Mouse (Mus musculus) midbrain, postnatal 0 days (tissue): Measurements from ENCODE around the gene Hoxd11. TPM values are rescaled to one million over a fixed set of nuclear protein-coding genes. Genes with fewer than 3 reads are reported as not detected.
A peak's percentile ranks its signal among the peaks of the same experiment; 100 is the strongest.

Experiments used
- ATAC-seq: fragments of 200-750 bp; cut with Nextera tagmentation; 2 replicates; pipeline ENCODE4 v1.8.0; 2017; ENCODE audit warnings: moderate number of reproducible peaks, mild to moderate bottlenecking, moderate TSS enrichment, moderate library complexity; ENCODE audit not compliant: low FRiP score
- DNase-seq: peaks from one replicate; pipeline ENCODE4 v3.0.0-alpha.2; 2015; ENCODE audit warnings: low spot score
- H3K27ac ChIP-seq: fragments of 300-500 bp; sonication (generic); 2 replicates; pipeline ENCODE4 v1.5.1; 2014; ENCODE audit warnings: low read depth, mild to moderate bottlenecking, low read length, mixed read lengths
- H3K27me3 ChIP-seq: fragments of 300-500 bp; sonication (generic); 2 replicates; pipeline ENCODE4 v1.6.1; 2014; ENCODE audit warnings: low read length, control low read depth, mixed read lengths; ENCODE audit not compliant: insufficient read depth
- H3K36me3 ChIP-seq: fragments of 300-500 bp; sonication (generic); 2 replicates; pipeline ENCODE4 v1.6.1; 2014; ENCODE audit warnings: low read length, control low read depth, mixed read lengths; ENCODE audit not compliant: insufficient read depth
- H3K4me1 ChIP-seq: fragments of 300-500 bp; sonication (generic); 2 replicates; pipeline ENCODE4 v1.6.1; 2014; ENCODE audit warnings: mild to moderate bottlenecking, control low read depth, antibody characterized with exemption, low read length, mixed read lengths; ENCODE audit not compliant: insufficient read depth
- H3K4me2 ChIP-seq: fragments of 300-500 bp; sonication (generic); 2 replicates; pipeline ENCODE4 v1.6.1; 2014; ENCODE audit warnings: low read depth, mild to moderate bottlenecking, low read length, mixed read lengths; ENCODE audit not compliant: poor library complexity, severe bottlenecking
- H3K4me3 ChIP-seq: fragments of 300-500 bp; sonication (generic); 2 replicates; pipeline ENCODE4 v1.5.1; 2014; ENCODE audit warnings: low read depth, mild to moderate bottlenecking, low read length, moderate library complexity
- H3K9ac ChIP-seq: fragments of 300-500 bp; sonication (generic); replicated peaks from 2 replicates; pipeline ENCODE4 v1.6.1; 2014; ENCODE audit warnings: mild to moderate bottlenecking, low read length, moderate library complexity, mixed read lengths; ENCODE audit not compliant: poor library complexity, severe bottlenecking
- H3K9me3 ChIP-seq: fragments of 300-500 bp; sonication (generic); 2 replicates; pipeline ENCODE4 v1.6.1; 2016; ENCODE audit warnings: low read length, control low read depth
- CTCF ChIP-seq: IDR thresholded peaks from 2 replicates; pipeline ENCODE4 v1.5.1; 2016; ENCODE audit warnings: antibody characterized with exemption, mild to moderate bottlenecking
- WGBS: fragments of 180-500 bp; shearing (Covaris S2); extraction: QIAGEN DNeasy Blood & Tissue Kit; methylation state at CpG from one replicate; pipeline ENCODE4 v1.1.7; 2014; 5-methylcytosine and 5-hydroxymethylcytosine counted together
- polyA plus RNA-seq: library from polyadenylated mRNA; unstranded; fragments of >200 nt; fragmentation: Nextera tagmentation; extraction: Ambion mirVana; gene quantifications from 2 replicates; pipeline ENCODE4 v1.2.1, GENCODE M21; 2015
- total RNA-seq: library from RNA; depleted of rRNA; stranded (reverse); fragments of >200 nt; gene quantifications from 2 replicates; pipeline ENCODE4 v1.2.3, GENCODE M21; 2014

Gene Hoxd11
- total and polyA plus RNA-seq, 2 experiments from 2014 or later, result not detected

DNA sequence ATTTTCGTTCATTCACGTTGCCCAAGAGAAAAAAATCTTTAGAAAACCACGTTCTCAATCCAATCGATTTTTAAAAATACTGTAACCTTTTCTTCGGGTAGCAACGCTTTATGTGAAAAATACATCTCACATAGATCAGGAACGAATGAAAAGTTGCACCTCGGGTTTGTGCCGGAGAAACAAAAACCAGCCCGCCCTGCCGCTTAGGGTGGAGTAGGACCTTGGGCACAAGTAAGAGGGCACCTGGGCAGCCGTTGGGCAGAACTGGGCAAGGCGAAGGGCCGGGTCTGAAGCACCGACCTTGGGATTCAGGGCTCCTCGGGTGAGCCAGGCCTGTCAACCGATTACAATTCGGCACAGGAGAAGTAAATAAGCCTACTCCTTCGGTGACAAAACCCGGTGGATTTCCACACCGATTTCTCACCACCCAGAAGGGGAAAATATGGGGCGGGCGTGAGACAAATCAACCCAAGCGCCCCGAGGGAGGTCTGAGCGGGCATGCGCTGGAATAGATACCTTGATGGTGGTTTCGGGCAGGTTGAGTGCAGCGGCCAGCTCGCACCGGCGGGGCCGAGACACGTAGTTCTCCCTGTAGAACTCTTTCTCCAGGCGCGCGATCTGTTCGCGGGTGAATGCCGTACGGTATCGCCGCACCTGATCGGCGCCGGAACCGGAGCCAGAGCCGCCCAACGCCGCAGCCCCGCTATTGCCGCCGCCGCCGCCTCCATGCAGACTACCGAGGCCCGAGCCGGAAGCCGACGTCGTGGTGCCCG is 21.9 kb upstream of the Hoxd11 start:
- Histone ChIP-seq H3K36me3 (no peaks in the 10 kb centered on the region), H3K4me1 (no peaks in the 10 kb centered on the region), H3K9me3 (no peaks in the 10 kb centered on the region), H3K4me3 (0 out of 2 replicates have a peak overlapping the region, but pooled peaks have one; percentile 17), H3K27ac (no peak overlapping the region), H3K9ac (no peak overlapping the region), H3K27me3 (peaks cover 61% of the 10 kb centered on the region), H3K4me2 (no peak overlapping the region)
- DNase-seq (no peak), ATAC-seq (no peak)
- WGBS, result 3% methylated on average over 62 of the region's 62 CpGs
- TF ChIP-seq CTCF, result no peak

DNA sequence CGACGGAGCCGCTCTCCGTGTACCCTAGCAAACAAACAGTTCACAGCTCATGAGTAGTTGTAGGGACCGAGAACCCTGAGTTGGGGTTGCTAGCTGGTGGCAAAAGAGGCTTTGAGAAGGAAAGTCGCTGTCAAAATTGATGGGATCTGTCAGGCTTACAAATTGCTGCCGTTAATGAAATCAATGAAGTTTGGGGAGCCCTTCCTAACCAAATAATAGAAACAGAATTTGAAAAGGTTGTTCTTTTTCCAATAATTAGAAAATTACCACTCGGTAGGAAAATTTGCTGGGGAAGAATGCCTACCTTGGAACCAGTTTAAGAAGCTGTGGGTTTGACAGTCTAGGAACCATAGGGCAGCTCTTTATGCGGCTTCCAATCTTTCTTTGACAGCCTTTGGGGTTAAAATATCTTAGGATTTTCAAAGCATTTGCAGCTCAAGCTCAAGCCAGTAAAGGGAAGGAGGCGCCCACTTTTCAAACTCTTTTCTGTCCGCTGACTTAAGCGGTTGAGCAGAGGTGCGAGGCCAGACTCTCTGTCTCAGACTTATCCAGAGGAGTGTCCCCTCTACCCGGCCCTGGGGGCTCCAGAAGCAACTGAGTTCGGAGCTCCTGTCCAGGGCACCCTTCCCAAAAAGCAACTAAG is 21.2 kb upstream of the Hoxd11 start:
- Histone ChIP-seq H3K9ac (no peak overlapping the region), H3K36me3 (no peaks in the 10 kb centered on the region), H3K4me1 (no peaks in the 10 kb centered on the region), H3K4me3 (peak overlapping the region; percentile 18), H3K27ac (no peak overlapping the region), H3K9me3 (no peaks in the 10 kb centered on the region), H3K4me2 (no peak overlapping the region), H3K27me3 (peaks cover 66% of the 10 kb centered on the region)
- no peak for DNase-seq
- WGBS, result 1% methylated on average over 15 of the region's 15 CpGs
- no peak for ATAC-seq
- no peak for TF ChIP-seq CTCF

DNA sequence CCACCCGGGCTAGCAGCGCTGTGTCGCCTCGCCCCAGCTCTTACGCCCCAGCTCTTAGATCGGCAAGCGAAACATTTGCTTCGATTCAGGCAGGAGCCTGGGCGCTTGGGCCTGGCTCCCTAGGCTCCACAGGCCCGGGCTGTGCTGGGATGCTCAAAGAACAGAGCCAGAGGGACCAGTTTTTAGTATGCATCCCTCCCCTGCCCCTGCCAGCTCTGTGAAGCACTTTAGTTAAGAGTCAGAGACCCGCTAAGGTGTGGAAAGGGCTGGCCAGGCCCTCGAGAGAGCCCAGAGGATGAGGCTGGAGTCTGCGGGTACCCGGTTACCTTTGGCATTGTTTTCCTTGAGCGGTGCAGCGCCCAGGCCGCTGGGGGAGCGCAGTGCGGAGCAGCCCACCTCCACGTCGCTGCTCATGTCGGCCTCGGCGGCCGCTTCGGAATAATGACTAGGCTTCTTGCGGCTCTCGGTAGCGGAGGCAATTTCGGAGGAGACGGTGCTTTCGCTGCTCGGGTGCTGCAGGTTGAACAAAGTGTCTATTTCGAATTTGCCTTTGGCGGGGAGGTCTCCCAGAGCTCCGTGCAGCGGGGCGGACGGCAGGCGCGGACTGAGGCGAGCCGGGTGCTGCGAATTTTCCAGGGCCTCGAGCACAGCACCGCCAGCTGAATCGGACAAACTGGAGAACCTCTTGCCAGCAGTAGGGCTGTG is 20.5 kb upstream of the Hoxd11 start:
- Histone ChIP-seq H3K27me3 (peaks cover 70% of the 10 kb centered on the region), H3K9me3 (no peaks in the 10 kb centered on the region), H3K27ac (no peak overlapping the region), H3K4me2 (no peak overlapping the region), H3K9ac (no peak overlapping the region), H3K4me1 (no peaks in the 10 kb centered on the region), H3K4me3 (peak overlapping the region; percentile 18), H3K36me3 (no peaks in the 10 kb centered on the region)
- under 1% methylated on average over 47 of the region's 47 CpGs for WGBS
- no peak for TF ChIP-seq CTCF
- DNase-seq (no peak), ATAC-seq (no peak)

DNA sequence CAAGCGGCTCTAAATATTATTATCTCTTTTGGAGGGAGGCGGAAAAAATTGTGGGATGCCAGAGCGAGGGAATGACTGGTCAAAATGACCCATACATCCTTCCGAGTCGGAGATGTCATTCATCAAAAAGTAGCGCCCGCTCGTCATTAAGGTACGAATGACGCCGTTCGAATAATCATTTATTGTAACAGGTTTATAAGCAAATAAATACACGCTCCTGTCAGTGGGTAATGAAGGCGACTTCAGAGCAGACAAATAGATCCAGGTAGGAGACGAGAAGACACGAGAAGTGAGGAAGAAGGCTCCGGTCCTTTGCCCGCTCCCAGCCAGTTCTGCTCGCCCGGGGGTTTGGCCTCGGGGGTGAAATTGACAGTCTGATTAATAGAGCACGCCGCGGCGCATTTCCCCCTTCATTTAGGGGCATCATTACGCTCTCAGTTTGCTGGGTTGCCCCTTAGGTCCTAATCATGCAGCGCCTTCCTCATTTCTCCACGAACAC is 19.8 kb upstream of the Hoxd11 start, which contains the start of gene Evx2:
TSS of gene Evx2 (minus strand) at position 51 of the 499 bp plus-strand sequence.
- no peaks in the 10 kb centered on the region for H3K9me3 ChIP-seq
- no peak for TF ChIP-seq CTCF
- ATAC-seq, result no peak
- WGBS, result 2% methylated on average over 28 of the region's 28 CpGs
- H3K36me3 ChIP-seq, result no peaks in the 10 kb centered on the region
- DNase-seq, result no peak
- H3K27me3 ChIP-seq, result peaks cover 70% of the 10 kb centered on the region
- no peak within 1 kb of the TSS for H3K9ac ChIP-seq
- H3K4me1 ChIP-seq, result no peaks in the 10 kb centered on the region
- no peak within 1 kb of the TSS for H3K27ac ChIP-seq
- H3K4me3 ChIP-seq, result peak within 1 kb of the TSS; percentile 18
- H3K4me2 ChIP-seq, result no peak within 1 kb of the TSS

DNA sequence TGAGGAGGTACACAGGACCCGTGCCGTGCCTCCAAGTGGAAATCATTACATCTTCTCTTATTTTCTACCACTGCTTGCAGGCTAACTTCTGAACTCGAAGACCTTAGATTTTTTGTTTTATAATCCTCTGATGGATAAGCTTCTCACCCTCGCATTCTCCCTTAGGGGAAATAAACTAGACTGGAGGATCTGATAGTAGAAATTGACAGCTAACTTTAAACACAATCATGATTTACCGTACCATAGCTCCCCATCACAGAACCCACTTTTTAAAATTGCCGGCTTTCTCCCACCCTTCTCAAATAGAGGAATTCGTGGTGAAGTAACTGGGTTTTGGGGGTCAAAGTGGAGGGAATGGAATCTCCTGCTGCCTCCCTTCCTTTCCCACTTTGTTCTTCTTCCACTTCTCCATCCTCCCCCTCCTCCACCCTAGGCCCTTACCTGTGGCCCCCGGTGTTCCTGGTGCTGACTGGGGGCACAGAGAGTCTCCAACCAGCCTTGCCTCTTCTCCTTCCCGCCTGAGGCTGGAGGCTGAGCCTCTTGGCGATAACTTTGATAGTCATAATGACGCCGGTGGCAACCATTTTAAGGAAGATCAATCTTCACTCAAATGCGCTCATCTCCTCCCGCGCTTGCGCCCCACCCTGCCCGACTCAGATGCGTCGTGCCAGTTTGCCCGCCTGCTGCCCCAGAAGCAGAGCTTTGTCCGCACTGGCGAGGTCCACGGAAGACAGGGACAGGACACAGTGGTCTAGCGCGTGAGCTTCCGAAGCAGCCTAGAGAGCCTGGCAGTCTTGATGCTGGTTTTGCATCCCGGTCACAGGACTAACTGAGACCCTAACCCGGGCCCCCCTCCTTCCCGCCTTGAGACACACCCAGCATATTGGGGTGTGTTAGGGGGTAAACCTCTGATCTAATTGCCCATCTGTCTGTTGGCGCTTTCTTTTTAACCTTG is 18.7 kb upstream of the Hoxd11 start:
- peaks cover 72% of the 10 kb centered on the region for H3K27me3 ChIP-seq
- no peak overlapping the region for H3K4me2 ChIP-seq
- H3K27ac ChIP-seq, result no peak overlapping the region
- no peaks in the 10 kb centered on the region for H3K4me1 ChIP-seq
- 3% methylated on average over 30 of the region's 30 CpGs for WGBS
- no peak overlapping the region; the same call in 1 of the 2 replicates for H3K4me3 ChIP-seq
- no peaks in the 10 kb centered on the region for H3K36me3 ChIP-seq
- DNase-seq (no peak), ATAC-seq (no peak)
- TF ChIP-seq CTCF, result no peak
- H3K9me3 ChIP-seq, result no peaks in the 10 kb centered on the region
- H3K9ac ChIP-seq, result no peak overlapping the region
